Mouse (Mus musculus) olfactory bulb, adult 2 months (tissue): ENCODE data around the gene Upk1a.

ENCODE experiments used
- CTCF ChIP-seq: fragments of 200-500 bp; IDR thresholded peaks from 2 replicates; pipeline ENCODE4 v1.5.1; 2012; ENCODE audit warnings: low read depth, mild to moderate bottlenecking, low read length, moderate library complexity; ENCODE audit not compliant: insufficient read depth
- POLR2A ChIP-seq: fragments of 200-500 bp; IDR thresholded peaks from 2 replicates; pipeline ENCODE4 v1.6.1; 2012; ENCODE audit warnings: mild to moderate bottlenecking, low read depth, low read length, moderate library complexity; ENCODE audit not compliant: insufficient read depth

- TF ChIP-seq POLR2A, result no peak
- no peak for TF ChIP-seq CTCF
These were observed 23.7 kb upstream of the Upk1a start for GRCm38 (mm10) chr7:30636395-30636794.
